Mouse (Mus musculus): ENCODE data around the gene Vrk2.

GRCm38 (mm10) chr11:26551551-26551950 is 42.2 kb downstream of the Vrk2 start:
- TF ChIP-seq POLR2A (IDR thresholded peaks at IDR 0.05; ENCODE audit: low read depth, low read length) (no peak), CTCF (IDR thresholded peaks at IDR 0.05; ENCODE audit: extremely low read depth, insufficient read length, insufficient replicate concordance, low read depth, low read length) (no peak)

Data from small intestine, adult 2 months (tissue).